Mouse (Mus musculus): ENCODE data around the gene U2af1. TPM values are rescaled to one million over a fixed set of nuclear protein-coding genes. Genes with fewer than 3 reads are reported as not detected.
A peak's percentile ranks its signal among the peaks of the same experiment; 100 is the strongest.

Gene U2af1
- total and polyA plus RNA-seq, 3 experiments = 211 to 928 (median 498) TPM

DNA sequence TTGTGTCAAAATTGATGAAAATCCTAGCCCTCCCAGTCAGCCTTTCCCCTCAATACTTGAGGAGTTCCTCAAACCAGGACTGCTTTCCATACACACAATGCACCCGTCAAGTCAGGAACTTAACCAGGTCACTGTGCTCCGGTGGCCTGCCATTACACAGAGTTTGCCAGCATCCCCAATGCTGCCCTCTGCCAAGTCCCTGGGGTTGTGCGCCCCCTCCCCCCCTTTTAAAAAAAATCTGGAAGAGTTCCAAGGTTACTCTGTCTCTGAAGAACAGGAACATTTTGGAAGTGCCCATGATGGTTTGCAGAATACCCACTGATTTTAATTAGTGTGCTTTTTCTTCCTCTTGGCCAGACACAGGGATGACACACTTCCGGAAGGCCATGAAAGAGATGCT lies 19.0 kb downstream of the U2af1 start:
- Histone ChIP-seq H3K9me3 (replicated peaks; ENCODE audit: insufficient read depth, low read length) (no peaks in the 10 kb centered on the region), H3K36me3 (ENCODE audit: control insufficient read depth in 1 of 2, insufficient read depth in 2 of 2, low read length in 2 of 2) (no peaks in the 10 kb centered on the region; a peak in 1 of 4 replicates), H3K79me2 (ENCODE audit: control insufficient read depth, insufficient read depth, low read length, poor library complexity) (no peaks in the 10 kb centered on the region), H3K9ac (ENCODE audit: control insufficient read depth, low read depth, low read length, poor library complexity, severe bottlenecking) (no peak overlapping the region), H3K4me3 (ENCODE audit: control insufficient read depth in 1 of 2, insufficient read depth in 1 of 2, low read depth in 2 of 2, low read length in 2 of 2) (no peak overlapping the region), H3K27ac (ENCODE audit: control insufficient read depth, low read depth, low read length) (no peak overlapping the region), H3K27me3 (ENCODE audit: control insufficient read depth in 1 of 2, insufficient read depth in 2 of 2, low read length in 2 of 2) (no peaks in the 10 kb centered on the region), H3K4me1 (ENCODE audit: control insufficient read depth in 1 of 2, insufficient read depth in 2 of 2, low read length in 2 of 2) (peaks cover 2 to 18% of the 10 kb centered on the region in 2 experiments; a peak in 3 of 4 replicates)
- TF ChIP-seq POLR2AphosphoS5 (IDR thresholded peaks at IDR 0.05; ENCODE audit: borderline replicate concordance, low read depth, low read length) (no peak), SIN3A (IDR thresholded peaks at IDR 0.05; ENCODE audit: low read length) (no peak), ZNF384 (IDR thresholded peaks at IDR 0.05; ENCODE audit: low read depth, low read length) (peak; percentile 64), ETS1 (IDR thresholded peaks at IDR 0.05; ENCODE audit: low read depth, low read length) (no peak)
- DNase-seq (ENCODE audit: low read depth, low spot score) = no peak

DNA sequence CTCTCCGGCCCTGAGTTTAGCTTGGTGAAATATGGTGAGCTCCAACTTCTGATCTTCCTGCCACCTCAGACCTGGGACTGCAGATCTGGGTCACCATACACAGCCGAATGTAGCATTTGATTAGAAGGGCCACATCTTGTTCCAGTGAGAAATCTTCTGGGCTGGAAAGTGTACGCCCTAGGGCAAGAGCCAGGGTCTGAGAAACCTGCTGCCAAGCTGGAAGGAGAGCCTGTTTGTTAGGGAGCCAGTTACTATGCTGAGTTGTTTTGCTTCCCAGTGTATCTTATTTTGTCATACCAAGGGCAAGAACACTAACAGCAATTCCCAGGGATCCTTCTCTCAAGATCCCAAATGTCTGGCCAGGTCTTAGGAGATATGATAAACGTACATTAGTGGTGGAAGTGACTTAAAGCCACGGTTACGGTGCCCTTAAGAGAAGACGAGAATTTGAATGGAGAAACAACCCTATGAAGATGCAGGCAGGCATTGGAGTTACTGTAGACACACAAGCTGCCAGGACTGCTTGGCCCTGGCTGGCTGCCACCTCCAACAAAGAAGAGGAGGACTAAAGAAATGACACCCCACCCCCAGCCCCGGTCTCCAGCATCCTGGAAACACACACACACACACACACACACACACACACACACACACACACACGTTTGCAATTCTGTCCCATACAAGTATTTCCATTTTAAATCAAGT lies 20.7 kb downstream of the U2af1 start:
- Histone ChIP-seq H3K4me1 (ENCODE audit: control insufficient read depth in 1 of 2, insufficient read depth in 2 of 2, low read length in 2 of 2) (peaks cover 2 to 18% of the 10 kb centered on the region in 2 experiments; a peak in 3 of 4 replicates), H3K27me3 (ENCODE audit: control insufficient read depth in 1 of 2, insufficient read depth in 2 of 2, low read length in 2 of 2) (no peaks in the 10 kb centered on the region), H3K36me3 (ENCODE audit: control insufficient read depth in 1 of 2, insufficient read depth in 2 of 2, low read length in 2 of 2) (no peaks in the 10 kb centered on the region; a peak in 1 of 4 replicates), H3K4me3 (ENCODE audit: control insufficient read depth in 1 of 2, insufficient read depth in 1 of 2, low read depth in 2 of 2, low read length in 2 of 2) (no peak overlapping the region), H3K9ac (ENCODE audit: control insufficient read depth, low read depth, low read length, poor library complexity, severe bottlenecking) (no peak overlapping the region), H3K9me3 (replicated peaks; ENCODE audit: insufficient read depth, low read length) (no peaks in the 10 kb centered on the region), H3K79me2 (ENCODE audit: control insufficient read depth, insufficient read depth, low read length, poor library complexity) (no peaks in the 10 kb centered on the region), H3K27ac (ENCODE audit: control insufficient read depth, low read depth, low read length) (no peak overlapping the region)
- TF ChIP-seq RAD21 (IDR thresholded peaks at IDR 0.05; ENCODE audit: low read depth, low read length) (no peak), MAFK (IDR thresholded peaks at IDR 0.05; ENCODE audit: borderline replicate concordance, low read depth, low read length) (no peak), USF2 (IDR thresholded peaks at IDR 0.05; ENCODE audit: borderline replicate concordance in 1 of 2, insufficient read depth in 1 of 2, low read depth in 1 of 2, low read length in 2 of 2) (no peak), ETS1 (IDR thresholded peaks at IDR 0.05; ENCODE audit: low read depth, low read length) (no peak)
- peak; percentile 43 for DNase-seq (ENCODE audit: low read depth, low spot score)

DNA sequence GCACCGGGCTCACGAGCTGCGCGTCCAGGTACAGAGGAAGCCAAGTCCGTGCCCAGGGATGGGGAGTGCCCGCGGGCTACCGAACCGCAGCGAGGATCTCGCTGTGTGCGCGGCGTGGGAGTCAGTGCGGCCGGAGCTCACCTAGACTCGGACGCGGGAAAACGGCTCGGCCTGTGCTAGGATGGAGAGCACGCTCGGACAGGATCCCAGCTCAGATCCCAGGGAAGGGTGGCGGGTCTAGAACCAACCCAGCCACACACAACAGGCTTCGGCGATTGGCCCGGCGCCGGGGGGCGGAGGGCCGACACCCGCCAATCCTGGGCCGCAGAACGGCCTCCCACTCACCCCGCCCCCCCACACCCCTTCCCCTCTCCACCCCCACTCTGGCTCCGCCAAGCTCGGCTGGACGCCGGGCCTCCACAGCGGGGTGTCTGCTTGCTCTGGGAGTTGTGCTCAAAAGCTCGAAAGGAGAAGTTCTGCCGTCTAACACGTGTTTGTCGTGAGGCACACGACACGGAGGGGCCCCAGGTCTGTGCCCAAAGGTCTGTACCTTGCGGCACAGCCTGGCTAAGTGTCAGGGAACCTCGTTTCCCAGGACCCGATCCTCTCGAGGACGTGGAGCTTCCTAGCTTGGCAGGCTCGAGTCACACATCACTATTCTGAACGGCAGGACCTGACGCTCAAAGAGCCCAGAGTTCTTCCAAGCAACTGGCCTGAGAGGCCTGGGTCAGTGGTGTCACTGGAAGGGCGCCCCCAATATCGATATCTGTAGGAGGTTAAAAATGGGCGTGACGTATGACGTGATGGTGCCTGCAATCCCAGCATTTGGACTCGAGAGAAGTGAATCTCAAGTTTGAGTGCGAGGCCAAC lies 21.5 kb downstream of the U2af1 start, which contains the start of gene Cbs:
Gene Cbs, minus strand, starts transcription at position 297 of the 870 bp plus-strand sequence.
- H3K4me3 ChIP-seq (ENCODE audit: control insufficient read depth in 1 of 2, insufficient read depth in 1 of 2, low read depth in 2 of 2, low read length in 2 of 2) = peak within 1 kb of the TSS; percentile 59 to 97
- H3K27ac ChIP-seq (ENCODE audit: control insufficient read depth, low read depth, low read length) = peak within 1 kb of the TSS; percentile 17
- no peaks in the 10 kb centered on the region for H3K27me3 ChIP-seq (ENCODE audit: control insufficient read depth in 1 of 2, insufficient read depth in 2 of 2, low read length in 2 of 2)
- H3K36me3 ChIP-seq (ENCODE audit: control insufficient read depth in 1 of 2, insufficient read depth in 2 of 2, low read length in 2 of 2) = no peaks in the 10 kb centered on the region; a peak in 1 of 4 replicates
- H3K9me3 ChIP-seq (replicated peaks; ENCODE audit: insufficient read depth, low read length) = no peaks in the 10 kb centered on the region
- H3K4me1 ChIP-seq (ENCODE audit: control insufficient read depth in 1 of 2, insufficient read depth in 2 of 2, low read length in 2 of 2) = peaks cover 2 to 18% of the 10 kb centered on the region in 2 experiments; a peak in 3 of 4 replicates
- no peaks in the 10 kb centered on the region for H3K79me2 ChIP-seq (ENCODE audit: control insufficient read depth, insufficient read depth, low read length, poor library complexity)
- DNase-seq (ENCODE audit: low read depth, low spot score) = peak; percentile 89
- peak within 1 kb of the TSS; percentile 72 for H3K9ac ChIP-seq (ENCODE audit: control insufficient read depth, low read depth, low read length, poor library complexity, severe bottlenecking)
- TF ChIP-seq MAFK (IDR thresholded peaks at IDR 0.05; ENCODE audit: borderline replicate concordance, low read depth, low read length) (no peak), RAD21 (IDR thresholded peaks at IDR 0.05; ENCODE audit: low read depth, low read length) (no peak), JUND (IDR thresholded peaks at IDR 0.05; ENCODE audit: low read depth, low read length) (no peak), GATA1 (IDR thresholded peaks at IDR 0.05; ENCODE audit: low read depth, low read length) (no peak), MYB (IDR thresholded peaks at IDR 0.05; ENCODE audit: low read depth, low read length) (no peak), ZNF384 (IDR thresholded peaks at IDR 0.05; ENCODE audit: low read depth, low read length) (no peak), RCOR1 (IDR thresholded peaks at IDR 0.05; ENCODE audit: low read depth, low read length) (no peak; the same call in 1 of the 2 replicates), ZC3H11A (IDR thresholded peaks at IDR 0.05; ENCODE audit: low read depth, low read length) (no peak), MXI1 (IDR thresholded peaks at IDR 0.05; ENCODE audit: low read depth, low read length) (peak; percentile 87), MAX (IDR thresholded peaks at IDR 0.05; ENCODE audit: low read length) (peak; percentile 91), MAZ (IDR thresholded peaks at IDR 0.05; ENCODE audit: low read depth, low read length) (peak; percentile 74; the same call in 1 of the 2 replicates), KAT2A (conservative IDR thresholded peaks at IDR 0.05; ENCODE audit: low read depth, low read length) (no peak; the same call in 1 of the 2 replicates), USF1 (IDR thresholded peaks at IDR 0.05; ENCODE audit: low read depth, low read length) (no peak), ZKSCAN1 (IDR thresholded peaks at IDR 0.05; ENCODE audit: low read depth, low read length) (no peak), MEF2A (IDR thresholded peaks at IDR 0.05; ENCODE audit: extremely low read depth, insufficient replicate concordance, low read depth, low read length, poor library complexity, severe bottlenecking) (no peak), NRF1 (IDR thresholded peaks at IDR 0.05; ENCODE audit: insufficient read depth, low read depth, low read length, poor library complexity, severe bottlenecking) (0 out of 2 replicates have a peak, but pooled peaks have one; percentile 18)

Data from MEL (cell line).